18 mouse cellular contexts compared by ENCODE assay signal in genomic region chr7:74413738-74414716, GRCm38 (mm10).
DNase-seq lines count a peak whose midpoint lies in the region; ATAC-seq and TF ChIP-seq lines count a peak whose summit lies in the region.
"Had no signal": no experiment of that assay in that cellular context is flagged by ENCODE, and none has a peak within 500 bp of the region (broad histone marks: within the 10 kb centered on the region; RNA-seq: fewer than 3 reads in every experiment).

No protein-coding gene starts in this region.

- WGBS in lung, embryonic 14.5 days: 59% methylated on average over 9 of the region's 9 CpGs
- WGBS in lung, adult 2 months: 47% methylated on average over 9 of the region's 9 CpGs
- WGBS in forebrain, embryonic 14.5 days: 32% methylated on average over 9 of the region's 9 CpGs

- no peaks in the 10 kb centered on the region for H3K27me3 ChIP-seq in lung, embryonic 14.5 days (ENCODE audit: insufficient read depth, low read length)
- H3K27me3 ChIP-seq in forebrain, embryonic 14.5 days (replicated peaks; ENCODE audit: control insufficient read depth, insufficient read depth, low read length): no peaks in the 10 kb centered on the region
- H3K27me3 ChIP-seq: intestine, embryonic 15.5 days; midbrain, embryonic 12.5 days had no signal

- no peak overlapping the region for H3K27ac ChIP-seq in lung, embryonic 14.5 days (ENCODE audit: low read depth)
- peak overlapping the region; percentile 48; the same call in 1 of the 2 replicates for H3K27ac ChIP-seq in forebrain, embryonic 14.5 days (ENCODE audit: low read depth, low read length)
- H3K27ac ChIP-seq: hindbrain, embryonic 14.5 days; intestine, embryonic 15.5 days; kidney, postnatal 0 days; liver, embryonic 14.5 days; midbrain, embryonic 12.5 days had no signal

- H3K4me3 ChIP-seq in lung, embryonic 14.5 days (ENCODE audit: low read depth, low read length): no peak overlapping the region
- H3K4me3 ChIP-seq in lung, adult 2 months (replicated peaks; ENCODE audit: extremely low read depth, low read depth, low read length): no peak overlapping the region
- H3K4me3 ChIP-seq in forebrain, embryonic 14.5 days (ENCODE audit: low read depth, low read length): no peak overlapping the region
- H3K4me3 ChIP-seq: intestine, embryonic 15.5 days; midbrain, embryonic 12.5 days had no signal

- no peak for TF ChIP-seq CTCF in lung, embryonic 14.5 days (IDR thresholded peaks at IDR 0.05; ENCODE audit: low read depth)
- TF ChIP-seq CTCF in lung, adult 2 months (IDR thresholded peaks at IDR 0.05; ENCODE audit: insufficient read depth, low read length): no peak

- DNase-seq in frontal cortex, postnatal 36 days (ENCODE audit: low spot score in 2 of 2): no peak
- DNase-seq in lung, embryonic 14.5 days: peak; percentile 21
- no peak for DNase-seq in lung, adult 2 months
- DNase-seq in Muller cell, postnatal 12 days (ENCODE audit: inconsistent ontology term): peak; percentile 54
- DNase-seq in forebrain, embryonic 14.5 days (ENCODE audit: low spot score): peak; percentile 80
- no peak for DNase-seq in spleen, postnatal 4 days (ENCODE audit: low spot score in 2 of 2)
- DNase-seq: gastrocnemius, postnatal 10 days; heart, postnatal 10 days; layer of hippocampus, postnatal 36 days; lung, postnatal 4 days; spleen, adult 18-20 months had no signal

- H3K9me3 ChIP-seq in lung, embryonic 14.5 days (ENCODE audit: low read depth, low read length): no peaks in the 10 kb centered on the region
- H3K9me3 ChIP-seq in forebrain, embryonic 14.5 days (replicated peaks; ENCODE audit: control insufficient read depth, low read length): no peaks in the 10 kb centered on the region
- H3K9me3 ChIP-seq: intestine, embryonic 15.5 days; midbrain, embryonic 12.5 days had no signal

- no peak overlapping the region for H3K9ac ChIP-seq in lung, embryonic 14.5 days
- no peak overlapping the region for H3K9ac ChIP-seq in forebrain, embryonic 14.5 days (ENCODE audit: low read length)
- H3K9ac ChIP-seq: hindbrain, embryonic 14.5 days; intestine, embryonic 15.5 days; liver, embryonic 14.5 days; midbrain, embryonic 12.5 days had no signal

- ATAC-seq in frontal cortex, adult (ENCODE audit: low TSS enrichment): peak; percentile 41; the same call in 1 of the 2 replicates
- ATAC-seq in lung, embryonic 14.5 days (ENCODE audit: insufficient read depth): no peak
- ATAC-seq in forebrain, embryonic 14.5 days: peak; percentile 73
- no peak for ATAC-seq in megakaryocyte progenitor cell, adult 5-6 weeks (replicated peaks; ENCODE audit: poor library complexity)
- ATAC-seq: intestine, embryonic 15.5 days had no signal

- no peak for TF ChIP-seq POLR2A in lung, adult 2 months (IDR thresholded peaks at IDR 0.05; ENCODE audit: borderline replicate concordance, extremely low read depth, low read depth, low read length)

- no peak overlapping the region for H3K4me2 ChIP-seq in lung, embryonic 14.5 days
- H3K4me2 ChIP-seq in forebrain, embryonic 14.5 days (ENCODE audit: low read length): no peak overlapping the region
- H3K4me2 ChIP-seq: hindbrain, embryonic 14.5 days; intestine, embryonic 15.5 days; midbrain, embryonic 12.5 days had no signal

- no peaks in the 10 kb centered on the region for H3K36me3 ChIP-seq in lung, embryonic 14.5 days (ENCODE audit: insufficient read depth)
- no peaks in the 10 kb centered on the region for H3K36me3 ChIP-seq in forebrain, embryonic 14.5 days (ENCODE audit: control insufficient read depth, insufficient read depth, low read length)
- H3K36me3 ChIP-seq: intestine, embryonic 15.5 days; midbrain, embryonic 12.5 days had no signal

- no peaks in the 10 kb centered on the region for H3K4me1 ChIP-seq in lung, embryonic 14.5 days (ENCODE audit: insufficient read depth)
- 0 out of 2 replicates have a peak, but pooled peaks cover 3% of the 10 kb centered on the region for H3K4me1 ChIP-seq in lung, adult 2 months (ENCODE audit: control insufficient read depth, insufficient read depth, low read length)
- H3K4me1 ChIP-seq in forebrain, embryonic 14.5 days (ENCODE audit: control insufficient read depth, insufficient read depth, low read length): peaks cover 12% of the 10 kb centered on the region; the same call in 1 of the 2 replicates
- H3K4me1 ChIP-seq: intestine, embryonic 15.5 days; midbrain, embryonic 12.5 days had no signal

Comparison
In these comparisons a context has a peak if more than half of its experiments do, and no peak if none do; other contexts are left out.
1. DNase-seq: peak in lung, embryonic 14.5 days (single experiment), Muller cell, postnatal 12 days (single experiment) and forebrain, embryonic 14.5 days (single experiment); none in frontal cortex, postnatal 36 days (0 of 2), lung, adult 2 months (single experiment) and spleen, postnatal 4 days (0 of 2).
2. ATAC-seq: peak in frontal cortex, adult (single experiment) and forebrain, embryonic 14.5 days (single experiment); none in lung, embryonic 14.5 days (single experiment) and megakaryocyte progenitor cell, adult 5-6 weeks (single experiment).